Comparison of ENCODE assay signal across 8 mouse cellular contexts in genomic region chr11:5707530-5708353, GRCm38 (mm10). TPM values are rescaled to one million over a fixed set of nuclear protein-coding genes. Genes with fewer than 3 reads are reported as not detected.
A peak's percentile ranks its signal among the peaks of the same experiment; 100 is the strongest.
DNase-seq lines count a peak whose midpoint lies in the region; ATAC-seq and TF ChIP-seq lines count a peak whose summit lies in the region.

No protein-coding gene starts in this region.

- peak; percentile 87 for TF ChIP-seq POLR2A in testis, adult 2 months (IDR thresholded peaks at IDR 0.05; ENCODE audit: control insufficient read depth, low read depth, low read length)

- no peaks in the 10 kb centered on the region for H3K27me3 ChIP-seq in G1E (ENCODE audit: insufficient read depth, low read length)
- H3K27me3 ChIP-seq in forebrain, embryonic 14.5 days (replicated peaks; ENCODE audit: control insufficient read depth, insufficient read depth, low read length) = no peaks in the 10 kb centered on the region
- no peaks in the 10 kb centered on the region for H3K27me3 ChIP-seq in neural tube, embryonic 14.5 days (ENCODE audit: control insufficient read depth, insufficient read depth, low read length)
- H3K27me3 ChIP-seq in testis, adult 2 months (ENCODE audit: control insufficient read depth, insufficient read depth, low read length) = no peaks in the 10 kb centered on the region

- H3K36me3 ChIP-seq in G1E (replicated peaks) = peaks cover 47% of the 10 kb centered on the region
- peaks cover 19% of the 10 kb centered on the region for H3K36me3 ChIP-seq in forebrain, embryonic 14.5 days (ENCODE audit: control insufficient read depth, insufficient read depth, low read length)
- H3K36me3 ChIP-seq in neural tube, embryonic 14.5 days (ENCODE audit: control insufficient read depth, insufficient read depth, low read length) = 0 out of 2 replicates have a peak, but pooled peaks cover 2% of the 10 kb centered on the region
- H3K36me3 ChIP-seq in testis, adult 2 months (ENCODE audit: control insufficient read depth, insufficient read depth, low read length) = no peaks in the 10 kb centered on the region

- H3K4me3 ChIP-seq in G1E (ENCODE audit: low read depth, low read length) = peak overlapping the region; percentile 92
- H3K4me3 ChIP-seq in forebrain, embryonic 14.5 days (ENCODE audit: low read depth, low read length) = peak overlapping the region; percentile 97
- H3K4me3 ChIP-seq in neural tube, embryonic 14.5 days (ENCODE audit: low read depth, low read length) = peak overlapping the region; percentile 90
- peak overlapping the region; percentile 85 for H3K4me3 ChIP-seq in testis, adult 2 months (ENCODE audit: control insufficient read depth, low read depth, low read length)

- peak; percentile 72 for ATAC-seq in G1E (ENCODE audit: extremely low read depth, insufficient number of reproducible peaks, low FRiP score, poor library complexity, severe bottlenecking)
- ATAC-seq in forebrain, embryonic 14.5 days = peak; percentile 97
- ATAC-seq in neural tube, embryonic 14.5 days (ENCODE audit: low read depth) = peak; percentile 97

- H3K9me3 ChIP-seq in G1E (replicated peaks) = no peaks in the 10 kb centered on the region
- no peaks in the 10 kb centered on the region for H3K9me3 ChIP-seq in forebrain, embryonic 14.5 days (replicated peaks; ENCODE audit: control insufficient read depth, low read length)
- no peaks in the 10 kb centered on the region for H3K9me3 ChIP-seq in neural tube, embryonic 14.5 days (ENCODE audit: control insufficient read depth, low read length)

- 20% methylated on average over 45 of the region's 50 CpGs for WGBS in forebrain, embryonic 14.5 days
- 23% methylated on average over 41 of the region's 50 CpGs for WGBS in neural tube, embryonic 14.5 days

- peaks cover 27% of the 10 kb centered on the region for H3K4me1 ChIP-seq in G1E (ENCODE audit: insufficient read depth, low read depth, low read length)
- no peaks in the 10 kb centered on the region for H3K4me1 ChIP-seq in forebrain, embryonic 14.5 days (ENCODE audit: control insufficient read depth, insufficient read depth, low read length)
- H3K4me1 ChIP-seq in neural tube, embryonic 14.5 days (ENCODE audit: control insufficient read depth, insufficient read depth, low read length) = peaks cover 13% of the 10 kb centered on the region
- H3K4me1 ChIP-seq in testis, adult 2 months (ENCODE audit: control insufficient read depth, insufficient read depth, low read length) = peaks cover 9% of the 10 kb centered on the region

- H3K4me2 ChIP-seq in forebrain, embryonic 14.5 days (ENCODE audit: low read length) = peak overlapping the region; percentile 86
- H3K4me2 ChIP-seq in neural tube, embryonic 14.5 days (ENCODE audit: low read depth, low read length) = peak overlapping the region; percentile 70

- no peak for TF ChIP-seq CTCF in G1E (IDR thresholded peaks at IDR 0.05; ENCODE audit: low read depth, low read length)
- no peak for TF ChIP-seq CTCF in testis, adult 2 months (IDR thresholded peaks at IDR 0.05; ENCODE audit: control insufficient read depth, insufficient read depth, insufficient replicate concordance, low read depth, low read length)

- intact Hi-C loops in heart, postnatal 25 days (cut with DNase I) = loop anchor here (5.0 kb wide), 1 partner anchor 55 kb away; the partner anchor contains the start of gene Urgcp

- peak overlapping the region; percentile 96 for H3K9ac ChIP-seq in forebrain, embryonic 14.5 days (ENCODE audit: low read length)
- peak overlapping the region; percentile 92 for H3K9ac ChIP-seq in neural tube, embryonic 14.5 days (replicated peaks; ENCODE audit: low read depth, low read length)

- H3K27ac ChIP-seq in forebrain, embryonic 14.5 days (ENCODE audit: low read depth, low read length) = 0 out of 2 replicates have a peak overlapping the region, but pooled peaks have one; percentile 27
- H3K27ac ChIP-seq in neural tube, embryonic 14.5 days (ENCODE audit: low read depth, low read length) = peak overlapping the region; percentile 72
- H3K27ac ChIP-seq in testis, adult 2 months (ENCODE audit: control insufficient read depth, insufficient read depth, low read depth, low read length) = peak overlapping the region; percentile 34

- DNase-seq in G1E (ENCODE audit: low spot score) = peak; percentile 89
- peak; percentile 89 for DNase-seq in cerebellum, adult 11-12 months
- peak; percentile 93 for DNase-seq in forebrain, embryonic 14.5 days (ENCODE audit: low spot score)
- DNase-seq in heart, postnatal 25 days (ENCODE audit: low spot score) = peak; percentile 76
- peak; percentile 73 to 86 for DNase-seq in layer of hippocampus, adult 18-20 months (ENCODE audit: low spot score in 2 of 2)
- DNase-seq in lung, adult 18-20 months = peak; percentile 89 to 92

RNA-seq across cellular contexts. Expression of gene Mrps24, which starts 7.7 kb away (rescaled TPM):
- total RNA-seq in G1E (2014; fragmentation: Nextera tagmentation) = 17.9 and 26.1 TPM in 2 replicates
- 75.1 and 89.8 TPM in 2 replicates for total RNA-seq in G1E (2017)
- polyA plus RNA-seq in G1E (2012) = 112 and 154 TPM in 2 replicates
- polyA plus RNA-seq in forebrain, embryonic 14.5 days (2014; fragmentation: Nextera tagmentation; extraction: Ambion mirVana) = 202 and 235 TPM in 2 replicates
- 100 to 1,000 TPM; 145 to 152 TPM for total RNA-seq in heart, postnatal 25 days (2021)
- 10 to 100 TPM; 65.6 to 69.6 TPM for total RNA-seq in layer of hippocampus, adult 18-20 months (2021)
- polyA plus RNA-seq in neural tube, embryonic 14.5 days (2014; fragmentation: Nextera tagmentation; extraction: Ambion mirVana) = 193 and 199 TPM in 2 replicates
- polyA plus RNA-seq in testis, adult 2 months (2012; rRNA removed) = 18.4 and 26.3 TPM in 2 replicates

RNA-seq across cellular contexts. Expression of gene Urgcp, which starts 54.4 kb away (rescaled TPM):
- total RNA-seq in G1E (2014; fragmentation: Nextera tagmentation) (6.8 and 7.2 TPM in 2 replicates), G1E (2017) (7.9 and 8.2 TPM in 2 replicates)
- polyA plus RNA-seq in G1E (2012) = 8.7 and 8.9 TPM in 2 replicates
- polyA plus RNA-seq in forebrain, embryonic 14.5 days (2014; fragmentation: Nextera tagmentation; extraction: Ambion mirVana) = 16.0 and 20.9 TPM in 2 replicates
- 10 to 100 TPM; 56.7 to 68.6 TPM for total RNA-seq in heart, postnatal 25 days (2021)
- total RNA-seq in layer of hippocampus, adult 18-20 months (2021) = 10 to 100 TPM; 74.4 to 80.6 TPM
- 18.5 and 23.9 TPM in 2 replicates for polyA plus RNA-seq in neural tube, embryonic 14.5 days (2014; fragmentation: Nextera tagmentation; extraction: Ambion mirVana)
- 7.6 and 8.8 TPM in 2 replicates for polyA plus RNA-seq in testis, adult 2 months (2012; rRNA removed)

Comparison
In these comparisons a context has a peak if more than half of its experiments do, and no peak if none do; other contexts are left out.
1. Peak in every context shown above with its lines: DNase-seq, ATAC-seq, H3K4me3 ChIP-seq and H3K27ac ChIP-seq.